Mouse (Mus musculus) lung, adult 2 months (tissue): Measurements from ENCODE around the gene Gpr179. TPM values are rescaled to one million over a fixed set of nuclear protein-coding genes. Genes with fewer than 3 reads are reported as not detected.
A peak's percentile ranks its signal among the peaks of the same experiment; 100 is the strongest.

Experiments
- DNase-seq: peaks from one replicate; pipeline ENCODE4 v3.0.0; 2022
- H3K4me1 ChIP-seq: fragments of 200-500 bp; 2 replicates; pipeline ENCODE4 v1.6.1; 2011; ENCODE audit warnings: low read length; ENCODE audit not compliant: control insufficient read depth, insufficient read depth
- H3K4me3 ChIP-seq: fragments of 200-500 bp; replicated peaks from 2 replicates; pipeline ENCODE3; 2011; ENCODE audit warnings: low read depth, mild to moderate bottlenecking, control low read depth, low read length; ENCODE audit errors: extremely low read depth
- CTCF ChIP-seq: fragments of 200-500 bp; IDR thresholded peaks from 2 replicates; pipeline ENCODE4 v1.5.1; 2011; ENCODE audit warnings: mild to moderate bottlenecking, low read length, control low read depth; ENCODE audit not compliant: insufficient read depth
- POLR2A ChIP-seq: fragments of 200-500 bp; IDR thresholded peaks from 2 replicates; pipeline ENCODE4 v1.6.1; 2011; ENCODE audit warnings: low read depth, mild to moderate bottlenecking, control low read depth, low read length, borderline replicate concordance; ENCODE audit errors: extremely low read depth
- WGBS: fragments of 180-500 bp; shearing (Covaris S2); methylation state at CpG from one replicate; pipeline ENCODE4 v1.1.7; 2018; 5-methylcytosine and 5-hydroxymethylcytosine counted together
- polyA plus RNA-seq: library from polyadenylated mRNA; depleted of rRNA; stranded (reverse); fragments of >200 nt; gene quantifications from 2 replicates; pipeline ENCODE4 v1.2.3, GENCODE M21; 2012

The Gpr179 gene
- polyA plus RNA-seq, 1 experiment = 0.24 TPM

DNA sequence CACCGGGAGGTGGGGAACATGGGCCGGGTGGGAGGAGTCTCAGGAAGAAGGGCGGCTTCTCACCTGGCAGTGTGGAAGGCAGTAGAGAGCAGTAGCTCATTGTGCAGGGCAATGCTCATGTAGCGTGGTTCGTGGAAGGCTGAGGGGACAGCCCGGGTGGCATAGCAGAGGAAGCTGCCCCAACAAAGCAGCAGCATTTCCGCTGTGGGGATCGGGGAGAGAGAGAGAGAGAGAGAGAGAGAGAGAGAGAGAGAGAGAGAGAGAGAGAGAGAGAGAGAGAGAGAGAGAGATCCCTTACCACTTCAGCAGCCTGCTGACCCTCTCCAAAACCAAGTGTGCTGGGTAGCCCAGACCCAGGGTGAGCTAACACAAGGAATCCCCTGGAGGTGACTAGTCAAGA lies 8.7 kb downstream of the Gpr179 start:
- no peak for TF ChIP-seq CTCF
- TF ChIP-seq POLR2A = no peak
- H3K4me1 ChIP-seq = peaks cover 5% of the 10 kb centered on the region; the same call in 1 of the 2 replicates
- H3K4me3 ChIP-seq = no peak overlapping the region
- WGBS = 39% methylated on average over 8 of the region's 8 CpGs
- DNase-seq = no peak

DNA sequence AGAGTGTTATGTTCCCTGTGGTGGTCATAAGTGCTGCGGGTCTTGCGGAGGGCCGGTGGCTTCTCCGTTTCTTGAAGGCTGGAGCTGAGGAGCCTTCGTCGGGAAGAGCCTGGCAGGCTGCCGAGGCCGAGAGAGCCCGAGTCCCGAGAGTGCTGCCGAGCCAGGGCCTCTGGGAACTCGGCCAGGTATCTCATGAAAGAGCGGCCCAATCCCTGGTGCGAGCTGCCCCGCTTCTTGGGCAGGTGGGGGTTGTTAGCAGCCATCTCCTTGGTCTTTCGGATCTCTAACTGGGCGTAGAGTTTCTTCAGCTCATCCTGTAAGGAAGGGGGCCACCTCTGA lies 12.9 kb downstream of the Gpr179 start:
- H3K4me3 ChIP-seq = peak overlapping the region; percentile 8
- TF ChIP-seq POLR2A (no peak), CTCF (no peak)
- WGBS = 25% methylated on average over 17 of the region's 17 CpGs

DNA sequence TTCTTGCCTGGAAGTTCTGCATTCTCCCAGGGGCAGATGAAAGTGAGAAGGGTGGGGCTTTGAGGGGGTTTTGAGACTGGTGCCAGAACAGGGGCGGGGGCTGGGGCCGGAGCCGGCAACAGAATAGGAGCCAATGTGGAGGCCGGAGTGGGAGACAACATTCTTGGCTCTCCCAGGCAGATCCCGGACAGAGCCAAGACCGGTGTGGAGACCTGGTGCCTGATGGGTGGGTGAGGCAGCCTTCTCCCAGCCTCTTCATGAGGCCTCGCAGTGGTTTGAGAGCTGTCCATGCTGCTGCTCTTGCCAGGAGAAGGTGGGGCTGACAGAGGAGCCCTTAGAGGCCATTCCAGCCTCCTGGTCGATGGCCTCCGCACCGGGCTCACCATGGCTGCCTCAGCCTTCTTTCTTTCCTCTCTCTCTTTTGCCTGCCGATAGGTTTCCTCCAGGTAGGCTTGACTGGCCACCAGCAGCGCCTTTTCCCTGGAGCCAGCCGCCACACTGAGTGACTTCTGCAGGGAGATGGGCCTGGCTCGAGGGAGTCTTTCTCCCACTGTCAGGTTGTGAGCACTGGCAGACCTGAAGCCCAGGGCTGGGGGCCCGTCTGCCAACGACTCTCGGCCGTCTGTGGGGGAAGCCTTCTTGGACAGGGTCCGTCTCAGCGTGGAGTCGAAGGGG lies 13.4 kb downstream of the Gpr179 start:
- peaks cover 5% of the 10 kb centered on the region; the same call in 1 of the 2 replicates for H3K4me1 ChIP-seq
- TF ChIP-seq CTCF (no peak), POLR2A (peak; percentile 19; the same call in 1 of the 2 replicates)
- 35% methylated on average over 21 of the region's 21 CpGs for WGBS
- peak; percentile 75 for DNase-seq
- H3K4me3 ChIP-seq = peak overlapping the region; percentile 8

More for the DNA sequence above, 12.9 kb downstream of the Gpr179 start:
- no peak for DNase-seq
- peaks cover 5% of the 10 kb centered on the region; the same call in 1 of the 2 replicates for H3K4me1 ChIP-seq

DNA sequence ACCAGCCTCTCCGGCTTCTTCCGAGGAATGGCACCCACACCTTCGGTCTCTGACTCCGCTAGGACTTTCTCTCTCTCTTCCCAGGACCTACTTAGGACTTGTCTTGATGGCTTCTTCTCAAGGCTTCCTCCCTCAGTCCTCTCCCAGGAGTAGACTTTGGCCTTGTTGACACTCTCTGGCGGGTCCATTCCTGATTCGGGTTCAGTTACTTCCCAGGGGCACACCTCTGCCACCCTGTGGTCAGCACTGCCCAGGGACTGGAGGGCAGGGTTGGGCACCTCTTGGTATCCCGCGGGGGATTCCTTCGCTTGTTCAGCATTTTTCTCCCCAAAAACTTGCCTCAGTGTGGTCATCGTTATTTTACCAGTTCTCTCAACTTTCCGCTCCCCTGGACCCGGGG lies 14.5 kb downstream of the Gpr179 start:
- TF ChIP-seq POLR2A (no peak), CTCF (no peak)
- WGBS = 83% methylated on average over 12 of the region's 12 CpGs
- no peak overlapping the region for H3K4me3 ChIP-seq
- peaks cover 5% of the 10 kb centered on the region; the same call in 1 of the 2 replicates for H3K4me1 ChIP-seq
- no peak for DNase-seq

DNA sequence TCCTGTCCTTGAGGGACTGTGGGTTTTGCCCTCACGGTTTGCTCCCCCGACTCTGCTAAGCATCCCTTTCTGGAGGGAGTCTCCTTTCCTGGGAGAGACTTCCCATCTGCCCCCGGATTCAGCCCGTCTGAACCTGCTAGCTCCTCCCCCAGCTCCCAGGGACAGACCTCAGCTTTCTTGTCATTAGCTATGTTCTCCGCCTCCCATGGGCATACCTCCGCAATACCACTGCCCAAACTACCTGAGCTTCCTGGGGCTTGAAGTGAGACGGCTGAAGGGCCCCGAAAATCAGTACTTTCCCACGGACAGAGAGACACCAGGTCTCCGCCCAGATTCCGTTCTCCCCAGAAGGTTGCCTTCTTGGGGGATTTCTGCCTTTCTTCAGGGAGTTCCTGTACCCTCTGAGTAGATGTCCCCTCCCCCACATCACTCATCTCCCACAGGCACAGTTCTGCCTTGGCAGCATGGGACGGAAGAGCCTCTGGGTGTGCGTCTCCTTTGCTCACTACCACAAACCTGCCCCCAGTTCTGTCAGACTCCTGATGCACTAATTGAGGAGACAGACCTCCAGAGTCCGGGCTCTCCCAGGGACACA lies 15.0 kb downstream of the Gpr179 start:
- 71% methylated on average over 14 of the region's 14 CpGs for WGBS
- Histone ChIP-seq H3K4me3 (no peak overlapping the region), H3K4me1 (peaks cover 5% of the 10 kb centered on the region; the same call in 1 of the 2 replicates)
- DNase-seq = no peak
- TF ChIP-seq CTCF = no peak
- TF ChIP-seq POLR2A = no peak

DNA sequence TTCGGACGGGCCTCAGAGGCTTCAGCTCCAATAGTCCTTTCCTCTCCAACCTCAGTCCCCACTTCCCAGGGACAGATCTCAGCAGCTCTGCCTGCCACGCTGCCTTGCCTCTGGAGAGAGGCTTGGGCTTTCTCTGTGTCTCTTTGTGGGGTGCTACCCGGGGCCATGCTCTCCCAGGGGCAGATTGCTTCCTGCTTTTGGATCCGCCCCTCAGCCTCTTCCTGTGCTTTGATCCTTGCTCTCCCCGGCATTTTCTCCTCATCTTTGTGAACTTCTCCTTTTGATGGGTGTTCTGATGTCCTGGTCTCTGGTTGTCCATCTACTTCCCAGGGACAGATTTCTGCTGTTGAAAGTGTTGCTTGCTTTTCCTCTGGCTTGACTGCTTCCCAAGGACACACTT lies 15.6 kb downstream of the Gpr179 start:
- DNase-seq = no peak
- 42% methylated on average over 6 of the region's 6 CpGs for WGBS
- TF ChIP-seq POLR2A = no peak
- no peak for TF ChIP-seq CTCF
- peaks cover 5% of the 10 kb centered on the region; the same call in 1 of the 2 replicates for H3K4me1 ChIP-seq
- H3K4me3 ChIP-seq = no peak overlapping the region

DNA sequence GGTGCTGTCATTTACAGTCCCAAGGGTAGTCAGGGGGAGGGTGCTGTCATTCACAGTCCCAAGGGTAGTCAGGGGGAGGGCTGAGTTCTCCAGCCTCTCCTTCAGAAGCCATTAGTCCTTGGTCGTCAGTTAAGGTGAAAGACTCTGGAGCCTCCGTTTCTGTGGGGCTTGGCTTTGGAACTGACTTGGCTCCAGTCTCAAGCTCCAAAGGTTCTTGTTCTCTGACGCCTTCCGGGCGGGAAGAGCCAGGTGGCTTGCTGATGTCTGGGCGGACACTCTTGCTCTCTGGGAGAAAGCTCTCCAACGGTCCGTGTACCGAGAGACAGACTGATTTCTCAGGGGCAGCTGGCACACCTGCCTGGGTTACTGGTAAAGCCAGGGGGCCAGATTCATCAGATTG lies 17.5 kb downstream of the Gpr179 start:
- peaks cover 5% of the 10 kb centered on the region; the same call in 1 of the 2 replicates for H3K4me1 ChIP-seq
- no peak for DNase-seq
- 69% methylated on average over 9 of the region's 9 CpGs for WGBS
- TF ChIP-seq POLR2A (no peak), CTCF (no peak)
- no peak overlapping the region for H3K4me3 ChIP-seq

DNA sequence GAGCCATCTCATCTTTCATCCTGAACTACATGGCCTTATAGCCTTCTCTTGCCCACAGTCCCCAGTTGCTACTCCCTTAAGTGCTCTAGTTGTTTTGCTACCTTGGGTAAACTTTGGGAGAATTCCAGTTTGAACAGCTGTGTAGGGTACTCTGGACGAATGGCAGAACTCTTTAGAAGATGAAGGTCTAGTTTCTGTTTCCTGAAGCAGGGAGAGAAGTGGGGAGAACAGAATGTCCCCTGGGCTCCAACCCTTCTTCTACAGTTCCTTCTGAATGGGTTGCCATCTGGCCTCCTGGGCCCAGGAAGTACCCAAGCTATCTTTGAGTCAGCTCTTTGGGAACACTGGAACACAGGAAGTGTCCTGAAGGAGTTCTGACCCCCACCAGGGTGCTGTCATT lies 18.0 kb downstream of the Gpr179 start:
- WGBS = 42% methylated on average over 1 of the region's 1 CpGs
- TF ChIP-seq CTCF = no peak
- no peak for TF ChIP-seq POLR2A

DNA sequence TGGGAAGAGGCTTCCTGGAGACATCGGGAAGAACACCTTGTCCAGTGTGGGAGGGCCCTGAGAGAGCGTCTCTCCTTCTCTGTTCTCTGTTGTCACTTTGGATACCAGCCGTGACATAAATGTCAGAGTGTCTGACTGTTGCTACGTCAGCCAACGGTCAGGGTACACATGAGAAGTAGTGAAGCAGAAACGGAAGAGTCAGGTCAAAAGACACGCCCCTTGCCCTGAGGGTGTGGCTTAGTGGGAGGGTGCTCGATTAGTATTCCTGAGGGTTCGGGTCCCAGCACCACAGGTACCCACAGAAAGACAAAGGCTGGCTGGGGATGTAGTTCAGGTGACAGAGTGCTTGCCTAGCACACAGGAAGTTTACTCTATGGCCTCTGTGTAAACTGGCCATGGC lies 18.8 kb downstream of the Gpr179 start:
- no peak for TF ChIP-seq POLR2A
- no peak for TF ChIP-seq CTCF
- no peak for DNase-seq

More for the DNA sequence above, 18.0 kb downstream of the Gpr179 start:
- DNase-seq = no peak
- Histone ChIP-seq H3K4me3 (no peak overlapping the region), H3K4me1 (peaks cover 5% of the 10 kb centered on the region; the same call in 1 of the 2 replicates)

DNA sequence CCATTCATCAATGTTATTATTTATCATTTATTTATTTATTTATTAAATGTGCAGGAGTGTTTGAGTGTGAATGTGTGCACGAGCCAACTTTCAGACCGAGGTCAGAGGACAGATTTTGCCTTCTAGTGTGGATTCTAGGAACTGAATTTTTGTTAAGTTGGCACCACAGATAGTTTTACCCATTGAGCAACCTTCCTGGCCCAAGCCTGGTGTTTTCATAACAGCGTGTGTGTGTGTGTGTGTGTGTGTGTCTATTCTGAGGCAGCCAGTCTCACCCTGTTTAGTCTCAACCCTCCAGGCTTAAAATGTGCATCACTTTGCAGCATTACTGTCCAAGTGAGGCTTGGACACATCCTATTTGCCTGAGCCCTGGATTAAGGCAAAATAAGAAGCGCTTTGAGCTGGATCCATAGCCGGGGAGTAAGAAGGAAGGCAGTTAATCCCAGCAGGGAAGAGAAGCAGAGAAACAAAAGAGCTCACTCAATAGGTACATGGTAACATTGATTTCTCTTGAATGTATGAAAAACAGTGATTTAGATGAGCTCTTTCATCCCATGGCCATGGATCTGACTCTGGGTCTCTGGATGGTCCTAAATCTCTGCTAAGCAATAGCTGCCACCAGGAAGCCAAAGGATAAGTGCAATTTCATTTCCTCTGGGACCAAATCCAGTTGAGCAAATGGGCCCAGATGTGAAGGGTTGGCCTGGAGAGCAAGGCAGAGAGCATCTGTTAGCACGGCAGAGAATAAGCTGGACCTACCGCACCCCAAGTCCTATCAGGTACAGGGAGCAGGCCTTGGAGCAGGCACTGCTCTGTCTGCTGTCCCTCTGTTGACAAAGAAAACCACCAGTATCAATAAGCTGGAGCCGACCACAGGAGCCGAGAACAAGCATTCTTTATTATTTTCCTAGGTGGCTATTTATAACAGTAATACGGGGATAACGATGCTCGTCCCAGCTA lies 20.4 kb downstream of the Gpr179 start:
- WGBS = 78% methylated on average over 12 of the region's 12 CpGs
- Histone ChIP-seq H3K4me3 (no peak overlapping the region), H3K4me1 (no peaks in the 10 kb centered on the region)
- no peak for TF ChIP-seq POLR2A
- no peak for TF ChIP-seq CTCF
- no peak for DNase-seq

More for the DNA sequence above, 18.8 kb downstream of the Gpr179 start:
- WGBS = 44% methylated on average over 9 of the region's 9 CpGs
- no peak overlapping the region for H3K4me3 ChIP-seq
- no peaks in the 10 kb centered on the region for H3K4me1 ChIP-seq
